Mouse (Mus musculus): Measurements from ENCODE around the gene Iqschfp.

DNA sequence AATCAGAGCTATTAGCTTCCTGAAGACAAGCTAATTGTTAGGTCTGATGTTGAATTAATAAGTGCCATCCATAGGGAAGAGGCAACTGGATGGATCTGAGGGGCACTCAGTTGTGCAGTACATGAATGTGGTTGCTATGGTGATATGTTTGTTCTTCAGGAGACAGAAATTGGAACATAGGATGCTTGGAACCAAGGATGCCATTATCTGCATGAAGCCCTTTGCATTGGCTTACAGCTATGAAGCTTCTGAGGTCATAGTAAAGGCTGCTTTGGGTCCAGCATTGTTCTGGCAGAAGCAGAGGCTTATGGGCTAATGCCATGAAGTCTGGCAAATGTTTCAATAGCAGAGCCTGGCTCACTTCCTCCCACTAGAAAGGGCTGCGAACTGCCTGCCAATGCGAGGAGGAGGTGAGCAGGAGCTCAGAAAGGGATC is 511.8 kb downstream of the Iqschfp start:
- TF ChIP-seq CTCF (IDR thresholded peaks at IDR 0.05), result no peak
- TF ChIP-seq EP300 (IDR thresholded peaks at IDR 0.05), result no peak

Measured in lung, postnatal 0 days (tissue).